Mouse (Mus musculus): Measurements from ENCODE around the gene Ccdc106. TPM values are rescaled to one million over a fixed set of nuclear protein-coding genes. Genes with fewer than 3 reads are reported as not detected.
"Not testable (repeated sequence)": the region's sequence is repeated elsewhere in the genome, so short reads cannot be mapped to it uniquely, and the experiment has no call there.

The Ccdc106 gene
- total RNA-seq, 2 experiments from 2014 or later = not detected

GRCm38 (mm10) chr7:4996003-4996895, 24.1 kb upstream of the Ccdc106 start, which contains the start of gene Zfp579:
TSS of gene Zfp579 (minus strand) at chr7:4996158.
- H3K4me3 ChIP-seq = peak within 1 kb of the TSS; percentile 91
- intact Hi-C loops (cut with DNase I) = no loop called here
- no peak for TF ChIP-seq CTCF (IDR thresholded peaks at IDR 0.05)
- H3K27ac ChIP-seq = peak within 1 kb of the TSS; percentile 90
- peak; percentile 95 for DNase-seq

- peak overlapping the region; percentile 91; the same call in 1 of the 2 replicates for H3K4me3 ChIP-seq
- no peak overlapping the region for H3K27ac ChIP-seq
- no peak for TF ChIP-seq CTCF (IDR thresholded peaks at IDR 0.05)
- intact Hi-C loops (cut with DNase I) = no loop called here
- DNase-seq = no peak
Observed at GRCm38 (mm10) chr7:4996934-4997333, 23.4 kb upstream of the Ccdc106 start.

- TF ChIP-seq CTCF (IDR thresholded peaks at IDR 0.05) = peak; percentile 51
- H3K4me3 ChIP-seq = no peak overlapping the region
- no peak overlapping the region for H3K27ac ChIP-seq
- no peak for DNase-seq
- intact Hi-C loops (cut with DNase I) = no loop called here
Observed at GRCm38 (mm10) chr7:4999876-5000275, 20.5 kb upstream of the Ccdc106 start.

GRCm38 (mm10) chr7:5002876-5003275, 17.5 kb upstream of the Ccdc106 start:
- H3K27ac ChIP-seq; H3K4me3 ChIP-seq; intact Hi-C loops (cut with DNase I); DNase-seq: not testable (repeated sequence)

- no peak for TF ChIP-seq CTCF (IDR thresholded peaks at IDR 0.05)
- no peak for DNase-seq
- Histone ChIP-seq H3K27ac (no peak overlapping the region), H3K4me3 (no peak overlapping the region)
- intact Hi-C loops (cut with DNase I) = no loop called here
Observed at GRCm38 (mm10) chr7:5008229-5008628, 12.1 kb upstream of the Ccdc106 start.

GRCm38 (mm10) chr7:5012681-5013513, 7.5 kb upstream of the Ccdc106 start:
- no peak for TF ChIP-seq CTCF (IDR thresholded peaks at IDR 0.05)
- Histone ChIP-seq H3K4me3 (no peak overlapping the region), H3K27ac (no peak overlapping the region)
- DNase-seq = no peak
- intact Hi-C loops (cut with DNase I) = loop anchor here (5.0 kb wide), 2 partner anchors 146 to 1274 kb away; partner anchors contain the start of gene Zfp667

GRCm38 (mm10) chr7:5014251-5015117, 5.9 kb upstream of the Ccdc106 start, which contains the start of the genes Zfp524 and Fiz1:
TSS of gene Zfp524 (plus strand) at chr7:5014415.
TSS of gene Fiz1 (minus strand) at chr7:5014697.
- intact Hi-C loops (cut with DNase I) = loop anchor here (2.0 to 5.0 kb wide), 3 partner anchors 46 to 1273 kb away; partner anchors contain the start of gene Zfp667
- TF ChIP-seq CTCF (IDR thresholded peaks at IDR 0.05) = no peak
- peak within 1 kb of the TSS; percentile 97 for H3K27ac ChIP-seq
- peak; percentile 97 for DNase-seq
- peak within 1 kb of the TSS; percentile 95 for H3K4me3 ChIP-seq

- peak; percentile 97 for DNase-seq
- TF ChIP-seq CTCF (IDR thresholded peaks at IDR 0.05) = no peak
- intact Hi-C loops (cut with DNase I) = loop anchor here (2.0 kb wide), 1 partner anchor 45 kb away; no protein-coding TSS in a partner anchor
Observed at GRCm38 (mm10) chr7:5015118-5016001, 5.0 kb upstream of the Ccdc106 start, which contains the start of gene Gm44973. TSS of gene Gm44973 (plus strand) at chr7:5015496.

GRCm38 (mm10) chr7:5016057-5016456, 4.3 kb upstream of the Ccdc106 start:
- intact Hi-C loops (cut with DNase I) = no loop called here
- no peak for TF ChIP-seq CTCF (IDR thresholded peaks at IDR 0.05)
- H3K4me3 ChIP-seq = peak overlapping the region; percentile 95
- H3K27ac ChIP-seq = peak overlapping the region; percentile 97
- DNase-seq = no peak

More at GRCm38 (mm10) chr7:5015118-5016001, 5.0 kb upstream of the Ccdc106 start, which contains the start of gene Gm44973:
- Histone ChIP-seq H3K4me3 (peak within 1 kb of the TSS; percentile 95), H3K27ac (peak within 1 kb of the TSS; percentile 97)

GRCm38 (mm10) chr7:5016920-5017319, 3.4 kb upstream of the Ccdc106 start:
- no peak for DNase-seq
- Histone ChIP-seq H3K27ac (no peak overlapping the region), H3K4me3 (no peak overlapping the region)
- intact Hi-C loops (cut with DNase I) = no loop called here
- TF ChIP-seq CTCF (IDR thresholded peaks at IDR 0.05) = no peak

GRCm38 (mm10) chr7:5017352-5017751, 3.0 kb upstream of the Ccdc106 start:
- peak; percentile 22; the same call in 1 of the 2 replicates for TF ChIP-seq CTCF (IDR thresholded peaks at IDR 0.05)
- H3K4me3 ChIP-seq = no peak overlapping the region
- intact Hi-C loops (cut with DNase I) = no loop called here
- no peak overlapping the region for H3K27ac ChIP-seq
- peak; percentile 45 for DNase-seq

All from gastrocnemius, adult 2 months (tissue).